Mouse (Mus musculus) ES-E14 (cell line): ENCODE measurements at regions not wholly inside any gene's neighbourhood (a gene's known extent, or its start where the extent isn't known, plus 50 kb on each side); places are given as distances from the start of the nearest gene placed in this dataset.

Source experiments
- CHD2 ChIP-seq: IDR thresholded peaks from 2 replicates; pipeline ENCODE4 v1.6.1; 2014; ENCODE audit warnings: mild to moderate bottlenecking, low read depth, low read length, inconsistent platforms
- HCFC1 ChIP-seq: IDR thresholded peaks from 2 replicates; pipeline ENCODE4 v1.6.1; 2012; ENCODE audit warnings: low read length, inconsistent platforms, borderline replicate concordance; ENCODE audit not compliant: insufficient read depth
- MAFK ChIP-seq: IDR thresholded peaks from 2 replicates; pipeline ENCODE4 v1.6.1; 2014; ENCODE audit warnings: mild to moderate bottlenecking, low read depth, low read length, inconsistent platforms; ENCODE audit not compliant: insufficient read depth
- ZC3H11A ChIP-seq: IDR thresholded peaks from 2 replicates; pipeline ENCODE4 v1.6.1; 2012; ENCODE audit warnings: low read depth, mild to moderate bottlenecking, inconsistent platforms, low read length, borderline replicate concordance
- ZNF384 ChIP-seq: IDR thresholded peaks from 2 replicates; pipeline ENCODE4 v1.6.1; 2012; ENCODE audit warnings: low read depth, low read length, inconsistent platforms

GRCm38 (mm10) chr6:52463369-52463768 is 150.1 kb downstream of the Evx1 start:
- TF ChIP-seq CHD2, result no peak
- no peak for TF ChIP-seq HCFC1
- no peak for TF ChIP-seq MAFK
- no peak for TF ChIP-seq ZC3H11A
- TF ChIP-seq ZNF384, result no peak
